Mouse (Mus musculus): ENCODE measurements around the gene Ppp1r17.

Gene Ppp1r17

DNA sequence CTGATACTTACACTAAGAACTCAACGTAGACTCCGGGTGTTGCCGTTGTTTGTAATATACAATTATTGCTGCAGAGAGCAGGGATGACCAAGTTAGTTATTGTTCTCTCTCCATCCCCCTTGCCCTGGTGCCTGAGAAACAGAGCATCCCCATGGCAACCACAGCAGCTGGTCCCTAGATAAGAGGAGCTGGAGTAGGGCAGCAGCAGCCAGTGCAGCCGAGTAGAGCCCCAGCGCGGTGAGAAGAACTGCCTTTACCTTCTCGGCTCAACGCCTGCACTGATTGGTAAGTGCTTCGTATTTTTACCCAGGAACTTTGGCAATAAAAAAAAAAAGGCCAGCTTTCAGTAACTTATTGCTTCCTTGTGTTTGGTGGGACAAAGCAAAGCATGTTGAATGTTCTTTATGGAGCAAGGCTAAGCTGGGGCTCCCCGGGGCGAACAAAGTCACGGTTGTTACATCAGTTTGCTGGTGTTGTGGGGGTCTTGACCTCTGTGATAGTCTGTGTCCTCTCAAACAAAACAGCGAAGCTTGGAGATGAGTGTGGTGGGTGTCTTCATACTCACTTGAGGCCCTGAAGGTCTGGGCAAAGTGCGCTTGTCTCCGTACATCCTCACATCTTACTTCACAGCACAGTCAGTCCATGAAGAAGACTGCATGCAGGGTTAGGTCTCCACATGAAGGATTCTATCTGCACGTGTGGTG is at the start of gene Ppp1r17:
Gene Ppp1r17, plus strand, starts transcription at position 207 of the 704 bp plus-strand sequence.
- no peak for DNase-seq (ENCODE audit: low spot score)

DNA sequence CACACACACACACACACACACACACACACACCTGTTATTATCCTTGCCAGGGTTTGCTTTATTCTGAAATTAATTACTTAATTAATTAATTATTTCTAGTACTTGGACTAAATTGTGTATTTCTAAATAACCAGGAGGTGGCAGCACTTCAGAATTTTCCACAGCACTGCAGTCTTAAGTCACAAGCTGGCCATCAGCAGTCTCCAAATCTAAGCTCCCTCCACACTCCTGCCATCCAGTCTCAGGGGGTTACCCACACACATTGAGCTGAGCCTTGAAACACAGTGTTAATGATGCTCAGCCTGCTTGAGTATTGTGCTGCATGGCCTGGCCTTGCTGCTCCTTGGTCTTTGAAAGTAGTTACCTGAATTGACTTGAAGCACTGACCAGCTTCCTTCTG is 44.3 kb upstream of the Ppp1r17 start:
- no peak for DNase-seq (ENCODE audit: low spot score)

GRCm38 (mm10) chr6:55979766-55980165 is 37.5 kb upstream of the Ppp1r17 start:
- DNase-seq (ENCODE audit: low spot score), result no peak

DNA sequence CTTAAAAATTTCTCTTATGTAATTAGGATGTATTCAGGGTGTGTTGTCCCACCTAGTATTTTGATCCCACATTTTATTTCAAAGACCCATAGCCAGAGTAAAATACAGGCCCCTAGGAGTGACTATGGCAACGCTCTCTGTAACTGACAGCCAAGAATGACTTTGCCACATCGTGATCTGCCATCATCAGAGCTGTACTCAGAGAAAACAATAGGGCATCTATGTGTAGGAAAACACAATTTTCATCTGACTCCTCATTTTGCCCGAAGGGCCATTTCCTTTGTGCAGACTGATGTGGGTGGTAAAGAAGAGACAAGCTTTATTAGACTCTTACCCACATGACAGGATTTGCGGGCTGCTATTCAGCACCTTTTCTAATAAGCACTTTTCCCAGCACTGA is 8.6 kb upstream of the Ppp1r17 start:
- no peak for DNase-seq (ENCODE audit: low spot score)

- no peak for DNase-seq (ENCODE audit: low spot score)
These were observed 4.9 kb upstream of the Ppp1r17 start for GRCm38 (mm10) chr6:56012384-56012783.

DNA sequence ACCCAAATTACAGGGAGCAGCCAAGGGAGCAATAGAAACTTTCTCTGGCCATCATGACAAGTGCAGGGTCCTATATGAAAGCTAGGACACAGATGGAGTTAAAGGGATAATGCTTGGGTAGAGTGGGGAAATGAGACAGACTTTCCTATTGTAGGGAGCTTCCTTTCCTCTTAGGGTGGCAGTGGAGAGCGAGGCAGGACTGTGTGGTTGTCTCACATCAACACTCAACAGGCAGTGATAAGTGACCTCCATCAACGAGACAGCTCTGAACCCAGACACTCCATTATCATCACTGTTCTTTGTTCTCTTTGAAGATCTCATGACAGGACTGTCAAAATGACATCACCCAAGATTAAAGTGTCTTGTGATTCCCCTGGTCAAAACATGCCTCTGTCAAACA is 2.3 kb downstream of the Ppp1r17 start:
- no peak for DNase-seq (ENCODE audit: low spot score)

DNA sequence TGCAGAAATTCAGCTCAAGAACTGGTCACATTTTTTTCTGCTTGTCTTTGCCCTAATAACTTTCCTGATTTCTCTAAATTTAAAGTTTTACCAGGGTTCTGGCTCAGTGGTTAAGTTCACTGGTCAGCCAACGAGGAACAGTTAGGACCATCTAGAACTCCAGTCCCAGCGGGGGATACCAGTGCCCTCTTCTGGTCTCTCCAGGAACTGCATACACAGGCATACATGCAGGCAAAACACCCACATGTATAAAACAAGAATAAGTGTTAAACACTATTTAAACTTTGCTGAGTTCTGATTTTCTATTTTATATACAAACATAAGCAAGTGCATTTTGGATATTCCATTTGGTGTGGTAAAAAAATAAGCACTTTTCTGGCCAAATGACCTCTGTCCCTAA is 8.2 kb downstream of the Ppp1r17 start:
- DNase-seq (ENCODE audit: low spot score), result peak; percentile 47

GRCm38 (mm10) chr6:56027318-56027717 is 10.0 kb downstream of the Ppp1r17 start:
- no peak for DNase-seq (ENCODE audit: low spot score)

DNA sequence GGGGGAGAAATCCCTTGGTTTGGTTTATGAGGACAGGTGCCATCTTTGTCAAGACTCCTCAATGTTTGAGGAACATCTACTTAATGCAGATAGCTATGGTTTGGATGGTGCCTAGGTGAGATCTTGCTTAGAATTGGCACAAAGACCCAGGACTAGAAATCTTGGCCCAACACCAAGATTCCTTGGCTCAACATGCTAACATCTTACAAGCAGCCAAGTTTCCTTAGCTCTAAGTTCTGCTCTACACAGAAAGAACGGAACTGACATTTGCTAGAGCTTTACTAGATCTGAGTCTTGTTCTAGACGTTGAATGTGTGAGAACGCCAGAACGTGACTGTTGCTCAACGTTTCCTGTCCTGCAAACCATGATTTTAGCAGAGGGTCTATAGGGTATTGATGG is 10.7 kb downstream of the Ppp1r17 start:
- no peak for DNase-seq (ENCODE audit: low spot score)

GRCm38 (mm10) chr6:56029986-56030385 is 12.7 kb downstream of the Ppp1r17 start:
- no peak for DNase-seq (ENCODE audit: low spot score)

DNA sequence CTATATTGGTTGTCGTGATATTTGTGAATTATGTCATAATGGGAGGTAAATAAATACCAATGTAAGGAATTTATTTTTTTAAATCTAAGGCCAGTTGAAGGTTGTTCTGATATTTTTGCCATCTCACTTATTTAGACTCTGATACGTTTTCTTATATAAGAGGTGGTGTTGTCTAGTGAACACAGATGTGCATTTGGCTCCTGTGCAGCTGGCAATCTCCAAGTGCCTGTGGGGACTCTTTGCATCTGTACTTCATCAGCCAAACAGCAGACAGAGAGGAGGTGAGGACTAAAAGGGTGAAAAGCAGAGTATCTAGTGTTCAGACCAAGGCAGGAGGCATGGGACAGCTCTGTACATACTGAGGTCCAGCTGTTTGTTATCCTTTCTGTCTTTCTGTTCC is 14.9 kb downstream of the Ppp1r17 start:
- DNase-seq (ENCODE audit: low spot score), result no peak

- DNase-seq (ENCODE audit: low spot score), result no peak
These were observed 17.8 kb downstream of the Ppp1r17 start for GRCm38 (mm10) chr6:56035054-56035453.

DNA sequence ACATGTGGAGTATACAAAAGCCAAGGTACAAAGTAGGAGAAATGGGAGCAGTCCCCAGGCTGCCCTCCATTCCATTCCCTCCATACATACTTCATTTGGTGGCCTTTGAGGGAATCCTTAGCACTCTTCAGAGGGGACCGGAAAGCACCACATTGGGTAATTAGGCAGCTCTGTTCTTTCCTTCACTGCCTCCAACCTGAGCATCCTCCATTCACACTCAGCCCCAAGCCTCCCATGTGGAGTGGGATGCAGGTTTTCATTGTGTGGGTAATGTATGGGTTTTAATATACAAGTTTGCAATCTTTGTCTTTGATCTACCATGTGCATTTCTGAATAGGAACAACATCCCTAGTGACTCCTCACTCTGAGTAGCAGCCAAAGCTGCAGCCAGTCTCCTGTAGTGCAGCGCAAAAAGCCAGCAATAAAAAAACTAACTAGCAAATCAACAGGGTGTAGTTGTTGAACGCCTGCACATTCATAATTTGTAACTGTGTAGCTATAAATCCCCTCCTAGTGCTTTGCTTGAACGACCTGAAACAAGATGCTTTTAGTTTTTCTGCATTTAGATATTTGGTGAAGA is 22.3 kb downstream of the Ppp1r17 start:
- no peak for DNase-seq (ENCODE audit: low spot score)

- DNase-seq (ENCODE audit: low spot score), result no peak
These were observed 27.0 kb downstream of the Ppp1r17 start for GRCm38 (mm10) chr6:56044270-56044669.

- no peak for DNase-seq (ENCODE audit: low spot score)
These were observed 27.4 kb downstream of the Ppp1r17 start for GRCm38 (mm10) chr6:56044716-56045115.

GRCm38 (mm10) chr6:56048580-56048979 is 31.3 kb downstream of the Ppp1r17 start:
- DNase-seq (ENCODE audit: low spot score), result no peak

GRCm38 (mm10) chr6:56049104-56049503 is 31.8 kb downstream of the Ppp1r17 start:
- DNase-seq (ENCODE audit: low spot score), result no peak

DNA sequence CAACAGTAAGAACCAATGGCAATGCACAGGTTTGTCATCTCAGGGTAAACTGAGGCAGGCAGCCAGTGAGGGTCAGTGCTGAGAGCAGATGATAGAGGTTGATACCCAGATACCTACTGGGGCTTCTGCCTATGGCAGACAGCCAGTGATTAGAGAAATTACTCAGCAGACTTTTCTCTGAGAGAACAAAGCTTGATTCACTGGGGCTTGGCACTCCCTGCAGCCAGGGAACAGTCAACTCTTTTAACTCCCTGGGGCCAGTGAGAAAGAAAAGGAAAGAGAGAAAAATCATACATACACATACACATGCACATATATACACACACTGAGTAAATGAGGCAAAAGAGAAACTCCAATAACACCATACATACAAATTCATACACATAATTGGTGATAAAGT is 46.4 kb downstream of the Ppp1r17 start:
- no peak for DNase-seq (ENCODE audit: low spot score)

DNA sequence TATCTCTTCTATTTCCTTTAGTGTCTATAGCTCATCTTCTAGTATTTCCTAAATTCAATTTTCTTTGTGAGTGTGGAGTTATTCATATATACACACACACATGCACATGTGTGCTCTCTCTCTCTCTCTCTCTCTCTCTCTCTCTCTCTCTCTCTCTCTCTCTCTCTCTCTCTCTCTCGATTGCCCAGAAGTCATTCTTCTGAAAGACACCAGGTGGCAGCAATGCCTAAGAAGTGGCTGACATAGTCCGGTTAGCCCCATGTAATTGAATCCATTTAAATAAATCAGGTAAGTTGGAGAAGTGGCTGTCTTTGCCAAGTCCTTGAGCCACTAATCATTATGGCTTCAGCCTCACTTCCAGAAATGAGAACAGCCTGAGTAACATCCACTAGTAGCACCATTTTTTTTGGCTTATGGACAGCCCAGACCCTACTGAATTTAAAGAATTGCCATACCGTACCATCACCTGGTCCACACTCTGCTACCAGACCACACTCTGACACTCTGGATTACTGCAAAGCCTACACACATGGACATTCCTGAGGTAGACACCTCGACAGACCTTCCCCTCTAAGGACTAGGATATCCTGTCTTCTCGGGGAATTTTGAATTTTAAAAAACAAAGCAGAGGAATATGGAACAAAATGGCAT is 49.5 kb downstream of the Ppp1r17 start:
- peak; percentile 51 for DNase-seq (ENCODE audit: low spot score)

DNA sequence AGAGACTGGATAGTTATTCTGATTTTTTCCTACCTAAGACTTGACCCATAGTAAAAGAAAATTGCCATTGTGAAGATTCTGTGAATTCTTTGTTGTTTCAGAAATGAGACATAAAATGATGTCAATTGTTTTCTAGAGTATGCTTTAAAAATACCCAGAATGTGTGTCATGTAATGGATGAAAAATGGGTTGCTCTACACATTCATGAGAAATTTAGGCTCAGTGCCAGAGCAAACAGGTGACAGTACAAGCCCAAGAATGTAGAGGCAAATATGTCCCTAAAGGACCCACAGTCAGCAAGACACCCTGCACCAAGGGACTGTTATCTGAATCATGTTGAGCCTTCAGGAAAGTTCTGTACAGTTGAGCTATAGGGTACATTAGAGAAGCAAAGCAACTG is 51.2 kb downstream of the Ppp1r17 start:
- DNase-seq (ENCODE audit: low spot score), result no peak

GRCm38 (mm10) chr6:56076378-56076805 is 59.1 kb downstream of the Ppp1r17 start:
- no peak for DNase-seq (ENCODE audit: low spot score)

Measured in testis, postnatal 10 days (tissue).